Mouse (Mus musculus): ENCODE results near the gene 4930544D05Rik. TPM values are rescaled to one million over a fixed set of nuclear protein-coding genes. Genes with fewer than 3 reads are reported as not detected.
A peak's percentile ranks its signal among the peaks of the same experiment; 100 is the strongest.
"Not testable (repeated sequence)": the region's sequence is repeated elsewhere in the genome, so short reads cannot be mapped to it uniquely, and the experiment has no call there.

The 4930544D05Rik gene
- polyA plus RNA-seq (2016; fragmentation: Nextera tagmentation; extraction: Ambion mirVana) = not detected in 2 replicates

GRCm38 (mm10) chr11:70615516-70616093 lies at the start of gene 4930544D05Rik:
4930544D05Rik (plus strand) TSS chr11:70615848.
- H3K9ac ChIP-seq (replicated peaks) = peak within 1 kb of the TSS; percentile 43; the same call in 1 of the 2 replicates
- 10% methylated on average over 21 of the region's 21 CpGs for WGBS
- peaks cover 29% of the 10 kb centered on the region for H3K36me3 ChIP-seq
- H3K4me1 ChIP-seq = peaks cover 13% of the 10 kb centered on the region
- H3K27ac ChIP-seq (replicated peaks) = no peak within 1 kb of the TSS
- peaks cover 16% of the 10 kb centered on the region for H3K27me3 ChIP-seq
- H3K9me3 ChIP-seq = no peaks in the 10 kb centered on the region
- peak within 1 kb of the TSS; percentile 53 for H3K4me2 ChIP-seq (replicated peaks)
- ATAC-seq (ENCODE audit: low FRiP score, low read depth) = no peak
- peak within 1 kb of the TSS; percentile 29 for H3K4me3 ChIP-seq

GRCm38 (mm10) chr11:70566586-70566985 lies 49.1 kb upstream of the 4930544D05Rik start:
- Histone ChIP-seq H3K4me3 (no peak overlapping the region), H3K27ac (replicated peaks) (no peak overlapping the region), H3K27me3 (no peaks in the 10 kb centered on the region), H3K4me1 (peaks cover 37% of the 10 kb centered on the region), H3K4me2 (replicated peaks) (no peak overlapping the region), H3K9me3 (no peaks in the 10 kb centered on the region), H3K36me3 (0 out of 2 replicates have a peak, but pooled peaks cover 4% of the 10 kb centered on the region), H3K9ac (replicated peaks) (no peak overlapping the region; the same call in 1 of the 2 replicates)
- WGBS = 72% methylated on average over 7 of the region's 7 CpGs
- no peak for ATAC-seq (ENCODE audit: low FRiP score, low read depth)

- not testable (repeated sequence) for H3K27me3 ChIP-seq; H3K9me3 ChIP-seq; H3K4me2 ChIP-seq (replicated peaks); H3K4me3 ChIP-seq; H3K36me3 ChIP-seq; H3K9ac ChIP-seq (replicated peaks); H3K27ac ChIP-seq (replicated peaks); ATAC-seq (ENCODE audit: low FRiP score, low read depth)
- 91% methylated on average over 1 of the region's 1 CpGs for WGBS
- peaks cover 20% of the 10 kb centered on the region for H3K4me1 ChIP-seq
Observed at GRCm38 (mm10) chr11:70570614-70571013, 45.0 kb upstream of the 4930544D05Rik start.

- Histone ChIP-seq H3K9me3 (no peaks in the 10 kb centered on the region), H3K4me3 (no peak overlapping the region), H3K27me3 (no peaks in the 10 kb centered on the region), H3K4me1 (peaks cover 13% of the 10 kb centered on the region), H3K36me3 (0 out of 2 replicates have a peak, but pooled peaks cover 4% of the 10 kb centered on the region), H3K9ac (replicated peaks) (no peak overlapping the region), H3K4me2 (replicated peaks) (no peak overlapping the region), H3K27ac (replicated peaks) (no peak overlapping the region)
- 91% methylated on average over 1 of the region's 1 CpGs for WGBS
- ATAC-seq (ENCODE audit: low FRiP score, low read depth) = no peak
Observed at GRCm38 (mm10) chr11:70571641-70572040, 44.0 kb upstream of the 4930544D05Rik start.

- no peak for ATAC-seq (ENCODE audit: low FRiP score, low read depth)
- H3K4me3 ChIP-seq = no peak overlapping the region
- no peak overlapping the region for H3K9ac ChIP-seq (replicated peaks)
- H3K36me3 ChIP-seq = 0 out of 2 replicates have a peak, but pooled peaks cover 4% of the 10 kb centered on the region
- 69% methylated on average over 5 of the region's 5 CpGs for WGBS
- H3K4me1 ChIP-seq = peaks cover 18% of the 10 kb centered on the region
- no peak overlapping the region for H3K4me2 ChIP-seq (replicated peaks)
- H3K27me3 ChIP-seq = no peaks in the 10 kb centered on the region
- no peaks in the 10 kb centered on the region for H3K9me3 ChIP-seq
- no peak overlapping the region for H3K27ac ChIP-seq (replicated peaks)
Observed at GRCm38 (mm10) chr11:70572348-70572902, 43.2 kb upstream of the 4930544D05Rik start.

- Histone ChIP-seq H3K27me3 (no peaks in the 10 kb centered on the region), H3K9me3 (no peaks in the 10 kb centered on the region), H3K9ac (replicated peaks) (no peak overlapping the region), H3K4me3 (no peak overlapping the region), H3K27ac (replicated peaks) (peak overlapping the region; percentile 7; the same call in 1 of the 2 replicates), H3K4me1 (peaks cover 32% of the 10 kb centered on the region), H3K4me2 (replicated peaks) (no peak overlapping the region), H3K36me3 (no peaks in the 10 kb centered on the region)
- ATAC-seq (ENCODE audit: low FRiP score, low read depth) = no peak
- 65% methylated on average over 6 of the region's 6 CpGs for WGBS
Observed at GRCm38 (mm10) chr11:70573872-70574271, 41.8 kb upstream of the 4930544D05Rik start.

GRCm38 (mm10) chr11:70577201-70577600 lies 38.4 kb upstream of the 4930544D05Rik start:
- no peak overlapping the region for H3K4me3 ChIP-seq
- H3K36me3 ChIP-seq = no peaks in the 10 kb centered on the region
- no peak overlapping the region for H3K9ac ChIP-seq (replicated peaks)
- H3K9me3 ChIP-seq = no peaks in the 10 kb centered on the region
- 86% methylated on average over 3 of the region's 3 CpGs for WGBS
- H3K4me2 ChIP-seq (replicated peaks) = no peak overlapping the region
- no peaks in the 10 kb centered on the region for H3K27me3 ChIP-seq
- ATAC-seq (ENCODE audit: low FRiP score, low read depth) = no peak
- peaks cover 46% of the 10 kb centered on the region for H3K4me1 ChIP-seq
- no peak overlapping the region for H3K27ac ChIP-seq (replicated peaks)

- WGBS = 93% methylated on average over 6 of the region's 6 CpGs
- Histone ChIP-seq H3K36me3 (no peaks in the 10 kb centered on the region), H3K4me3 (no peak overlapping the region), H3K4me2 (replicated peaks) (no peak overlapping the region), H3K9me3 (no peaks in the 10 kb centered on the region), H3K27me3 (no peaks in the 10 kb centered on the region), H3K9ac (replicated peaks) (no peak overlapping the region), H3K4me1 (peaks cover 44% of the 10 kb centered on the region), H3K27ac (replicated peaks) (no peak overlapping the region)
- no peak for ATAC-seq (ENCODE audit: low FRiP score, low read depth)
Observed at GRCm38 (mm10) chr11:70578962-70579361, 36.7 kb upstream of the 4930544D05Rik start.

- H3K9ac ChIP-seq (replicated peaks) = no peak overlapping the region
- WGBS = 88% methylated on average over 9 of the region's 9 CpGs
- H3K4me3 ChIP-seq = no peak overlapping the region
- no peaks in the 10 kb centered on the region for H3K27me3 ChIP-seq
- no peaks in the 10 kb centered on the region for H3K36me3 ChIP-seq
- no peak overlapping the region for H3K4me2 ChIP-seq (replicated peaks)
- H3K4me1 ChIP-seq = peaks cover 46% of the 10 kb centered on the region
- H3K9me3 ChIP-seq = no peaks in the 10 kb centered on the region
- H3K27ac ChIP-seq (replicated peaks) = no peak overlapping the region
- no peak for ATAC-seq (ENCODE audit: low FRiP score, low read depth)
Observed at GRCm38 (mm10) chr11:70579710-70580357, 35.8 kb upstream of the 4930544D05Rik start.

- no peak for ATAC-seq (ENCODE audit: low FRiP score, low read depth)
- no peak overlapping the region for H3K4me3 ChIP-seq
- H3K9ac ChIP-seq (replicated peaks) = no peak overlapping the region
- no peaks in the 10 kb centered on the region for H3K9me3 ChIP-seq
- H3K4me1 ChIP-seq = peaks cover 51% of the 10 kb centered on the region
- no peaks in the 10 kb centered on the region for H3K27me3 ChIP-seq
- H3K27ac ChIP-seq (replicated peaks) = no peak overlapping the region
- no peaks in the 10 kb centered on the region for H3K36me3 ChIP-seq
- no peak overlapping the region for H3K4me2 ChIP-seq (replicated peaks)
- WGBS = 77% methylated on average over 5 of the region's 5 CpGs
Observed at GRCm38 (mm10) chr11:70580358-70580720, 35.3 kb upstream of the 4930544D05Rik start.

- ATAC-seq (ENCODE audit: low FRiP score, low read depth) = no peak
- no peaks in the 10 kb centered on the region for H3K36me3 ChIP-seq
- no peak overlapping the region for H3K27ac ChIP-seq (replicated peaks)
- H3K4me2 ChIP-seq (replicated peaks) = no peak overlapping the region
- 83% methylated on average over 3 of the region's 3 CpGs for WGBS
- no peak overlapping the region for H3K4me3 ChIP-seq
- H3K4me1 ChIP-seq = peaks cover 54% of the 10 kb centered on the region
- H3K9me3 ChIP-seq = no peaks in the 10 kb centered on the region
- H3K27me3 ChIP-seq = no peaks in the 10 kb centered on the region
- no peak overlapping the region for H3K9ac ChIP-seq (replicated peaks)
Observed at GRCm38 (mm10) chr11:70580921-70581320, 34.7 kb upstream of the 4930544D05Rik start.

- WGBS = 84% methylated on average over 3 of the region's 3 CpGs
- no peak for ATAC-seq (ENCODE audit: low FRiP score, low read depth)
- Histone ChIP-seq H3K27me3 (no peaks in the 10 kb centered on the region), H3K4me1 (peaks cover 50% of the 10 kb centered on the region), H3K36me3 (no peaks in the 10 kb centered on the region), H3K9me3 (no peaks in the 10 kb centered on the region), H3K27ac (replicated peaks) (no peak overlapping the region), H3K4me2 (replicated peaks) (no peak overlapping the region), H3K4me3 (no peak overlapping the region), H3K9ac (replicated peaks) (no peak overlapping the region)
Observed at GRCm38 (mm10) chr11:70582196-70582595, 33.5 kb upstream of the 4930544D05Rik start.

Data from midbrain, embryonic 12.5 days (tissue).